Mouse (Mus musculus) stomach, postnatal 0 days (tissue): Measurements from ENCODE around the gene Pikfyve. TPM values are rescaled to one million over a fixed set of nuclear protein-coding genes. Genes with fewer than 3 reads are reported as not detected.
"Not testable (repeated sequence)": the region's sequence is repeated elsewhere in the genome, so short reads cannot be mapped to it uniquely, and the experiment has no call there.

ENCODE experiments used
- ATAC-seq: fragments of 200-750 bp; cut with Nextera tagmentation; 2 replicates; pipeline ENCODE4 v1.8.0; 2017; ENCODE audit not compliant: low FRiP score, low TSS enrichment
- DNase-seq: peaks from one replicate; pipeline ENCODE4 v3.0.0-alpha.2; 2016; ENCODE audit warnings: low spot score
- H3K27ac ChIP-seq: fragments of 300-500 bp; sonication (generic); replicated peaks from 2 replicates; pipeline ENCODE4 v1.5.1; 2014; ENCODE audit warnings: mild to moderate bottlenecking, control low read depth
- H3K27me3 ChIP-seq: fragments of 300-500 bp; sonication (generic); 2 replicates; pipeline ENCODE4 v1.6.1; 2014; ENCODE audit warnings: low read length; ENCODE audit not compliant: control insufficient read depth, insufficient read depth
- H3K36me3 ChIP-seq: fragments of 300-500 bp; sonication (generic); 2 replicates; pipeline ENCODE4 v1.6.1; 2014; ENCODE audit warnings: low read length, mixed read lengths; ENCODE audit not compliant: control insufficient read depth, insufficient read depth
- H3K4me1 ChIP-seq: fragments of 300-500 bp; sonication (generic); replicated peaks from 2 replicates; pipeline ENCODE4 v1.6.1; 2014; ENCODE audit warnings: antibody characterized with exemption; ENCODE audit not compliant: control insufficient read depth, insufficient read depth
- H3K4me2 ChIP-seq: fragments of 300-500 bp; sonication (generic); replicated peaks from 2 replicates; pipeline ENCODE4 v1.6.1; 2014; ENCODE audit warnings: low read depth, mild to moderate bottlenecking, control low read depth, moderate library complexity
- H3K4me3 ChIP-seq: fragments of 300-500 bp; sonication (generic); 2 replicates; pipeline ENCODE4 v1.5.1; 2014; ENCODE audit warnings: low read depth, low read length, control low read depth
- H3K9ac ChIP-seq: fragments of 300-500 bp; sonication (generic); 2 replicates; pipeline ENCODE4 v1.6.1; 2014; ENCODE audit warnings: mild to moderate bottlenecking, low read length, control low read depth, mixed read lengths
- H3K9me3 ChIP-seq: fragments of 300-500 bp; sonication (generic); 2 replicates; pipeline ENCODE4 v1.6.1; 2016; ENCODE audit warnings: low read length; ENCODE audit not compliant: control insufficient read depth
- CTCF ChIP-seq: IDR thresholded peaks from 2 replicates; pipeline ENCODE4 v1.5.1; 2016; ENCODE audit warnings: antibody characterized with exemption, low read depth, mild to moderate bottlenecking, moderate library complexity
- EP300 ChIP-seq: optimal IDR thresholded peaks from 2 replicates; pipeline ENCODE3; 2016; ENCODE audit warnings: antibody characterized with exemption
- WGBS: fragments of 180-500 bp; shearing (Covaris S2); extraction: QIAGEN DNeasy Blood & Tissue Kit; methylation state at CpG from one replicate; pipeline ENCODE4 v1.1.7; 2014; 5-methylcytosine and 5-hydroxymethylcytosine counted together
- polyA plus RNA-seq: library from polyadenylated mRNA; unstranded; fragments of >200 nt; fragmentation: Nextera tagmentation; extraction: Ambion mirVana; gene quantifications from 2 replicates; pipeline ENCODE4 v1.2.1, GENCODE M21; 2015

Pikfyve gene
- polyA plus RNA-seq, 1 experiment from 2014 or later: 3.9 TPM

- no peak overlapping the region for H3K4me3 ChIP-seq
- H3K9ac ChIP-seq: no peak overlapping the region
- TF ChIP-seq EP300 (no peak), CTCF (no peak)
- DNase-seq (no peak), ATAC-seq (no peak)
- H3K4me1 ChIP-seq: no peaks in the 10 kb centered on the region
- H3K27me3 ChIP-seq: no peaks in the 10 kb centered on the region
- no peak overlapping the region for H3K4me2 ChIP-seq
- WGBS: 92% methylated on average over 2 of the region's 2 CpGs
- 0 out of 2 replicates have a peak, but pooled peaks cover 4% of the 10 kb centered on the region for H3K36me3 ChIP-seq
- H3K27ac ChIP-seq: no peak overlapping the region
- no peaks in the 10 kb centered on the region for H3K9me3 ChIP-seq
Observed at GRCm38 (mm10) chr1:65213214-65213613, 26.7 kb downstream of the Pikfyve start.

GRCm38 (mm10) chr1:65217567-65217966, 31.1 kb downstream of the Pikfyve start:
- TF ChIP-seq EP300 (no peak), CTCF (no peak)
- no peaks in the 10 kb centered on the region; the same call in 1 of the 2 replicates for H3K36me3 ChIP-seq
- 80% methylated on average over 2 of the region's 2 CpGs for WGBS

GRCm38 (mm10) chr1:65217972-65218371, 31.5 kb downstream of the Pikfyve start:
- no peak for ATAC-seq
- Histone ChIP-seq H3K27ac (no peak overlapping the region), H3K4me1 (no peaks in the 10 kb centered on the region), H3K4me3 (no peak overlapping the region), H3K4me2 (no peak overlapping the region), H3K9ac (no peak overlapping the region), H3K27me3 (no peaks in the 10 kb centered on the region), H3K36me3 (no peaks in the 10 kb centered on the region; the same call in 1 of the 2 replicates), H3K9me3 (no peaks in the 10 kb centered on the region)
- DNase-seq: no peak
- TF ChIP-seq CTCF: no peak
- no peak for TF ChIP-seq EP300
- WGBS: 91% methylated on average over 1 of the region's 1 CpGs

More at GRCm38 (mm10) chr1:65217567-65217966, 31.1 kb downstream of the Pikfyve start:
- H3K9me3 ChIP-seq: no peaks in the 10 kb centered on the region
- H3K9ac ChIP-seq: no peak overlapping the region
- no peak overlapping the region for H3K27ac ChIP-seq
- H3K4me2 ChIP-seq: no peak overlapping the region
- DNase-seq (no peak), ATAC-seq (no peak)
- H3K4me1 ChIP-seq: no peaks in the 10 kb centered on the region
- no peaks in the 10 kb centered on the region for H3K27me3 ChIP-seq
- H3K4me3 ChIP-seq: no peak overlapping the region

GRCm38 (mm10) chr1:65223654-65224053, 37.2 kb downstream of the Pikfyve start:
- no peaks in the 10 kb centered on the region for H3K4me1 ChIP-seq
- no peak overlapping the region for H3K9ac ChIP-seq
- H3K36me3 ChIP-seq: no peaks in the 10 kb centered on the region; the same call in 1 of the 2 replicates
- no peak overlapping the region for H3K27ac ChIP-seq
- H3K4me2 ChIP-seq: no peak overlapping the region
- no peaks in the 10 kb centered on the region for H3K9me3 ChIP-seq
- no peak for DNase-seq
- H3K27me3 ChIP-seq: no peaks in the 10 kb centered on the region
- no peak for TF ChIP-seq CTCF
- no peak for TF ChIP-seq EP300
- 92% methylated on average over 2 of the region's 2 CpGs for WGBS
- H3K4me3 ChIP-seq: no peak overlapping the region
- ATAC-seq: no peak

GRCm38 (mm10) chr1:65227681-65228080, 41.2 kb downstream of the Pikfyve start:
- 91% methylated on average over 2 of the region's 2 CpGs for WGBS
- TF ChIP-seq CTCF (no peak), EP300 (no peak)
- Histone ChIP-seq H3K36me3 (no peaks in the 10 kb centered on the region), H3K4me2 (no peak overlapping the region), H3K9me3 (no peaks in the 10 kb centered on the region), H3K27me3 (no peaks in the 10 kb centered on the region), H3K4me3 (no peak overlapping the region), H3K4me1 (no peaks in the 10 kb centered on the region), H3K9ac (no peak overlapping the region), H3K27ac (no peak overlapping the region)
- DNase-seq (no peak), ATAC-seq (no peak)

- not testable (repeated sequence) for H3K4me3 ChIP-seq, H3K9me3 ChIP-seq, DNase-seq, H3K4me2 ChIP-seq, H3K9ac ChIP-seq, ATAC-seq, H3K27me3 ChIP-seq, H3K4me1 ChIP-seq, H3K27ac ChIP-seq, H3K36me3 ChIP-seq
- 89% methylated on average over 3 of the region's 3 CpGs for WGBS
Observed at GRCm38 (mm10) chr1:65229768-65230167, 43.3 kb downstream of the Pikfyve start.
